Mouse (Mus musculus): ENCODE measurements around the gene Grtp1. TPM values are rescaled to one million over a fixed set of nuclear protein-coding genes. Genes with fewer than 3 reads are reported as not detected.

The Grtp1 gene
- polyA plus RNA-seq, 1 experiment = 19.0 TPM

DNA sequence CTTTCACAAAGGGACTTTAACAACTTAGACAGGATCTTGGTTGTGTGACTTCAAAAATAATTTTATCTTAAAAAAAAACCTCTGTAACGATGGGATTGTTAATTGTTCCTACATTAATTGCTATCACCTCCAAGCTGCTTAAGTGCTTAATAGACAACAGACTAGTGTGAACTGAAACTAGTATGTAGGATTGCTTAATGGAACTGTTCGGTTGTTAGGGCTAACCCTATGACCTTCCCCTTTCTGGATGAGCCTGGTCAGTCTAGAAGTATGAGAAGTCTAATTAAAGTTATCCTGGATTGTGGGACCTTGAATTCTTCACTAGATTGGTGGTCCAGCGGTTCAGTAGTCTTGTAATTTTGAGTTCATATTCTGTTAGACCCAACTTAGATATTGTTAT lies 39.7 kb downstream of the Grtp1 start:
- no peak for DNase-seq
- WGBS = 69% methylated on average over 3 of the region's 3 CpGs
- Histone ChIP-seq H3K4me1 (ENCODE audit: control insufficient read depth, insufficient read depth, low read length) (peaks cover 17% of the 10 kb centered on the region), H3K4me3 (replicated peaks; ENCODE audit: extremely low read depth, low read depth, low read length) (no peak overlapping the region)
- no peak for TF ChIP-seq POLR2A (IDR thresholded peaks at IDR 0.05; ENCODE audit: borderline replicate concordance, extremely low read depth, low read depth, low read length)
- TF ChIP-seq CTCF (IDR thresholded peaks at IDR 0.05; ENCODE audit: insufficient read depth, low read length) = no peak

- no peak for DNase-seq
- H3K4me1 ChIP-seq (ENCODE audit: control insufficient read depth, insufficient read depth, low read length) = peaks cover 17% of the 10 kb centered on the region
- under 1% methylated on average over 49 of the region's 49 CpGs for WGBS
- TF ChIP-seq POLR2A (IDR thresholded peaks at IDR 0.05; ENCODE audit: borderline replicate concordance, extremely low read depth, low read depth, low read length) (no peak), CTCF (IDR thresholded peaks at IDR 0.05; ENCODE audit: insufficient read depth, low read length) (no peak)
- H3K4me3 ChIP-seq (replicated peaks; ENCODE audit: extremely low read depth, low read depth, low read length) = peak overlapping the region; percentile 92
Observed at GRCm38 (mm10) chr8:13159377-13159881, 41.0 kb downstream of the Grtp1 start.

- Histone ChIP-seq H3K4me1 (ENCODE audit: control insufficient read depth, insufficient read depth, low read length) (peaks cover 15% of the 10 kb centered on the region), H3K4me3 (replicated peaks; ENCODE audit: extremely low read depth, low read depth, low read length) (peak within 1 kb of the TSS; percentile 92)
- 1% methylated on average over 49 of the region's 50 CpGs for WGBS
- no peak for TF ChIP-seq CTCF (IDR thresholded peaks at IDR 0.05; ENCODE audit: insufficient read depth, low read length)
- TF ChIP-seq POLR2A (IDR thresholded peaks at IDR 0.05; ENCODE audit: borderline replicate concordance, extremely low read depth, low read depth, low read length) = peak; percentile 64; the same call in 1 of the 2 replicates
- DNase-seq = peak; percentile 99
Observed at GRCm38 (mm10) chr8:13158718-13159376, 41.6 kb downstream of the Grtp1 start, which contains the start of gene Lamp1. Gene Lamp1, plus strand, starts transcription at chr8:13159161.

- H3K4me1 ChIP-seq (ENCODE audit: control insufficient read depth, insufficient read depth, low read length) = peaks cover 5% of the 10 kb centered on the region
- WGBS = 71% methylated on average over 12 of the region's 12 CpGs
- no peak overlapping the region for H3K4me3 ChIP-seq (replicated peaks; ENCODE audit: extremely low read depth, low read depth, low read length)
- no peak for TF ChIP-seq POLR2A (IDR thresholded peaks at IDR 0.05; ENCODE audit: borderline replicate concordance, extremely low read depth, low read depth, low read length)
- TF ChIP-seq CTCF (IDR thresholded peaks at IDR 0.05; ENCODE audit: insufficient read depth, low read length) = no peak
- no peak for DNase-seq
Observed at GRCm38 (mm10) chr8:13156327-13157097, 43.9 kb downstream of the Grtp1 start.

DNA sequence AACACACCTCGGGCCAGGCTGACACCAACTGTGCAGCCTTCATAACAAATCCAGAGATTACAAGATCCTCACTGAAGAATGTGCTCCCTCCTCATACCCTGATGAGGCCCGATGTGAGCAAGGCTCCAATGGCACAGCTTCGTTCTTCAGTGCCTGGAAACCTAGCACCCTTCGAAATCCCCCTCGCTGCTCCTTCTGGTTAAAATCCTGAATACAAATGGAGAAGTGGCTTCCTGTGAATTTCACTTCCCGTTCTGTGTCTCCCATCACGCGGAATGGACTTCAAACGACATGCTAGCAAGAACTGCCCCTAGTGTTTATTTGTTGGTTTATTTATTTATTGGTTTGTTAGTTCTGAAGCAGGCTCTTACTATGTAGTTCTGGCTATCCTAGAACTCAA lies 45.1 kb downstream of the Grtp1 start:
- H3K4me1 ChIP-seq (ENCODE audit: control insufficient read depth, insufficient read depth, low read length) = peaks cover 1% of the 10 kb centered on the region

DNA sequence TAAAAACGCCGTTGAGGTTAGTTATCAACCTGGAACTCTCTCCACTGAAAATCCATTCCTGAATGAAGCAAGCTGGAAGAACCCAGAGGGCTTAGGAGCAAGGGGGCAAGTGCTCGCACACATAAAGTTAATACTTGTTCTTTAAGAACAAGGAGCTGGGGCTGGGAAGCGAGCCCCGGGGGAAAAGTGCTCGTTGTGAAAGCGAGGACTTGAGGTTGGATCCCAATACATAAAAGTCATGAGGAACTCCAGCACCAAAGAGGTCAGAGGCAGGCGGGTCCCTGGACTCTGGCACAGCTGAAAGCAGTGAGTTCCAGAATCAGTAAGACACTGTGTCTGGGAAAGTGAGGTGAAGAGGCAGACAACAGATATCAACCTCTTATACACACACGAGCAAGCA lies 46.3 kb downstream of the Grtp1 start:
- 76% methylated on average over 9 of the region's 9 CpGs for WGBS
- TF ChIP-seq POLR2A (IDR thresholded peaks at IDR 0.05; ENCODE audit: borderline replicate concordance, extremely low read depth, low read depth, low read length) = no peak
- TF ChIP-seq CTCF (IDR thresholded peaks at IDR 0.05; ENCODE audit: insufficient read depth, low read length) = no peak
- H3K4me1 ChIP-seq (ENCODE audit: control insufficient read depth, insufficient read depth, low read length) = no peaks in the 10 kb centered on the region

More for the DNA sequence above, 45.1 kb downstream of the Grtp1 start:
- no peak for TF ChIP-seq POLR2A (IDR thresholded peaks at IDR 0.05; ENCODE audit: borderline replicate concordance, extremely low read depth, low read depth, low read length)
- no peak for TF ChIP-seq CTCF (IDR thresholded peaks at IDR 0.05; ENCODE audit: insufficient read depth, low read length)
- 66% methylated on average over 9 of the region's 9 CpGs for WGBS
- DNase-seq = no peak
- no peak overlapping the region for H3K4me3 ChIP-seq (replicated peaks; ENCODE audit: extremely low read depth, low read depth, low read length)

GRCm38 (mm10) chr8:13150929-13151328 lies 49.5 kb downstream of the Grtp1 start:
- Histone ChIP-seq H3K4me3 (replicated peaks; ENCODE audit: extremely low read depth, low read depth, low read length) (no peak overlapping the region), H3K4me1 (ENCODE audit: control insufficient read depth, insufficient read depth, low read length) (no peaks in the 10 kb centered on the region)
- no peak for TF ChIP-seq CTCF (IDR thresholded peaks at IDR 0.05; ENCODE audit: insufficient read depth, low read length)
- 88% methylated on average over 2 of the region's 2 CpGs for WGBS
- DNase-seq = no peak

More for the DNA sequence above, 46.3 kb downstream of the Grtp1 start:
- no peak for DNase-seq
- no peak overlapping the region for H3K4me3 ChIP-seq (replicated peaks; ENCODE audit: extremely low read depth, low read depth, low read length)

- H3K4me1 ChIP-seq (ENCODE audit: control insufficient read depth, insufficient read depth, low read length) = no peaks in the 10 kb centered on the region
- no peak overlapping the region for H3K4me3 ChIP-seq (replicated peaks; ENCODE audit: extremely low read depth, low read depth, low read length)
- TF ChIP-seq CTCF (IDR thresholded peaks at IDR 0.05; ENCODE audit: insufficient read depth, low read length) (no peak), POLR2A (IDR thresholded peaks at IDR 0.05; ENCODE audit: borderline replicate concordance, extremely low read depth, low read depth, low read length) (no peak)
- WGBS = 70% methylated on average over 5 of the region's 5 CpGs
- no peak for DNase-seq
Observed at GRCm38 (mm10) chr8:13149866-13150265, 50.6 kb downstream of the Grtp1 start.

GRCm38 (mm10) chr8:13149287-13149686 lies 51.1 kb downstream of the Grtp1 start:
- TF ChIP-seq POLR2A (IDR thresholded peaks at IDR 0.05; ENCODE audit: borderline replicate concordance, extremely low read depth, low read depth, low read length) (no peak), CTCF (IDR thresholded peaks at IDR 0.05; ENCODE audit: insufficient read depth, low read length) (0 out of 2 replicates have a peak, but pooled peaks have one; percentile 3)
- Histone ChIP-seq H3K4me1 (ENCODE audit: control insufficient read depth, insufficient read depth, low read length) (no peaks in the 10 kb centered on the region), H3K4me3 (replicated peaks; ENCODE audit: extremely low read depth, low read depth, low read length) (no peak overlapping the region)
- WGBS = 98% methylated on average over 2 of the region's 2 CpGs
- no peak for DNase-seq
